Mouse (Mus musculus) kidney, postnatal 4 days (tissue): ENCODE results near the gene Sdr42e1.
A peak's percentile ranks its signal among the peaks of the same experiment; 100 is the strongest.

Experiments used
- DNase-seq, 2 experiments: peaks; one replicate each; pipeline ENCODE4 v3.0.0; 2021; ENCODE audit warnings: mixed read lengths in 2 of 2

The Sdr42e1 gene

GRCm38 (mm10) chr8:117673430-117673830 lies at the start of gene Sdr42e1:
Sdr42e1 (minus strand) TSS chr8:117673689.
- peak; percentile 65 to 73 for DNase-seq

- DNase-seq, result peak; percentile 22 to 38
These were observed 44.8 kb upstream of the Sdr42e1 start for GRCm38 (mm10) chr8:117718152-117718860.

GRCm38 (mm10) chr8:117715896-117716295 lies 42.4 kb upstream of the Sdr42e1 start:
- DNase-seq, result no peak

- DNase-seq, result no peak
These were observed 41.1 kb upstream of the Sdr42e1 start for GRCm38 (mm10) chr8:117714604-117715003.

- no peak for DNase-seq
These were observed 38.7 kb upstream of the Sdr42e1 start for GRCm38 (mm10) chr8:117712226-117712625.

GRCm38 (mm10) chr8:117706141-117706540 lies 32.7 kb upstream of the Sdr42e1 start:
- no peak for DNase-seq

- peak in 1 of 2 experiments; percentile 30 for DNase-seq
These were observed 29.2 kb upstream of the Sdr42e1 start for GRCm38 (mm10) chr8:117702701-117703100.

- peak; percentile 52 to 72 for DNase-seq
These were observed 28.4 kb upstream of the Sdr42e1 start, which contains the start of gene Hsd17b2 for GRCm38 (mm10) chr8:117701859-117702258. Hsd17b2 (plus strand) TSS chr8:117701904.

GRCm38 (mm10) chr8:117701246-117701645 lies 27.8 kb upstream of the Sdr42e1 start:
- no peak for DNase-seq

- DNase-seq, result no peak
These were observed 27.2 kb upstream of the Sdr42e1 start for GRCm38 (mm10) chr8:117700699-117701098.

GRCm38 (mm10) chr8:117697248-117697647 lies 23.8 kb upstream of the Sdr42e1 start:
- DNase-seq, result peak; percentile 72 to 76

GRCm38 (mm10) chr8:117695636-117696035 lies 22.1 kb upstream of the Sdr42e1 start:
- DNase-seq, result no peak

- DNase-seq, result no peak
These were observed 18.6 kb upstream of the Sdr42e1 start for GRCm38 (mm10) chr8:117692131-117692530.

GRCm38 (mm10) chr8:117687890-117688289 lies 14.4 kb upstream of the Sdr42e1 start:
- DNase-seq, result no peak

- DNase-seq, result no peak
These were observed 11.0 kb upstream of the Sdr42e1 start for GRCm38 (mm10) chr8:117684504-117684903.

- no peak for DNase-seq
These were observed 10.5 kb upstream of the Sdr42e1 start for GRCm38 (mm10) chr8:117683925-117684472.

GRCm38 (mm10) chr8:117678650-117679049 lies 5.2 kb upstream of the Sdr42e1 start:
- no peak for DNase-seq

GRCm38 (mm10) chr8:117677011-117677410 lies 3.5 kb upstream of the Sdr42e1 start:
- no peak for DNase-seq

- no peak for DNase-seq
These were observed 3.0 kb upstream of the Sdr42e1 start for GRCm38 (mm10) chr8:117676460-117676859.

- no peak for DNase-seq
These were observed 1.7 kb upstream of the Sdr42e1 start for GRCm38 (mm10) chr8:117675171-117675570.

GRCm38 (mm10) chr8:117672558-117672957 lies 931 bp downstream of the Sdr42e1 start:
- DNase-seq, result no peak

- peak; percentile 10 to 14 for DNase-seq
These were observed 3.0 kb downstream of the Sdr42e1 start for GRCm38 (mm10) chr8:117670461-117670860.

GRCm38 (mm10) chr8:117667349-117668124 lies 6.0 kb downstream of the Sdr42e1 start:
- no peak for DNase-seq
